Mouse (Mus musculus): ENCODE results near the gene Ntf3. TPM values are rescaled to one million over a fixed set of nuclear protein-coding genes. Genes with fewer than 3 reads are reported as not detected.

The Ntf3 gene
- total and polyA plus RNA-seq, 2 experiments from 2014 or later, result 2.3 to 3.4 TPM

DNA sequence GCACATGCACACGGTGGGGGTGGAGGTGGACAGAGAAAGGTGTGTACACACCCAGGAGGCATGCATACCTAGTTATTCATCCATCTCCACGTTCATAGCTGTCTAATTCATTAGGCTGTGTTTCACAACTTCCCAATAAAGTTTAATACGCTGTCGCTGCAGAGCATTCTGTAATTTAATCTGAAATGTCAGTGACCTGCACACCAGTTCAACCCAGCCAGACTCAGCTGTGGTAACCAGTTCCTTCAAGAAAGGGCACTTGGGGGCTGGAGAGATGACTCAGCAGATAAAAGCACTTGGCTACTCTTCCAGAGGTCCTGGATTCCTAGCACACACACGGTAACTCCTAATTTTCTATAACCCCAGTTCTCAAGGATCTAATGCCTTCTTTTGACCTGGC, 69.2 kb downstream of the Ntf3 start:
- Histone ChIP-seq H3K4me1 (ENCODE audit: insufficient read depth, low read length) (no peaks in the 10 kb centered on the region; the same call in 1 of the 2 replicates), H3K4me2 (ENCODE audit: low read depth, low read length, poor library complexity, severe bottlenecking) (no peak overlapping the region), H3K36me3 (ENCODE audit: insufficient read depth, low read length) (no peaks in the 10 kb centered on the region), H3K27ac (ENCODE audit: low read depth, low read length) (no peak overlapping the region), H3K9ac (replicated peaks; ENCODE audit: low read length, poor library complexity, severe bottlenecking) (no peak overlapping the region), H3K9me3 (ENCODE audit: low read length) (no peaks in the 10 kb centered on the region), H3K4me3 (ENCODE audit: low read depth, low read length) (no peak overlapping the region), H3K27me3 (ENCODE audit: insufficient read depth, low read length) (no peaks in the 10 kb centered on the region)
- ATAC-seq (ENCODE audit: low FRiP score), result no peak
- WGBS, result 87% methylated on average over 5 of the region's 5 CpGs
- DNase-seq (ENCODE audit: low spot score), result no peak
- no peak for TF ChIP-seq CTCF (IDR thresholded peaks at IDR 0.05)

GRCm38 (mm10) chr6:126096085-126096484, 70.6 kb downstream of the Ntf3 start:
- WGBS, result 60% methylated on average over 13 of the region's 13 CpGs
- DNase-seq (ENCODE audit: low spot score) (no peak), ATAC-seq (ENCODE audit: low FRiP score) (no peak)
- no peak overlapping the region for H3K4me3 ChIP-seq (ENCODE audit: low read depth, low read length)
- H3K36me3 ChIP-seq (ENCODE audit: insufficient read depth, low read length), result no peaks in the 10 kb centered on the region
- TF ChIP-seq CTCF (IDR thresholded peaks at IDR 0.05), result no peak
- no peaks in the 10 kb centered on the region for H3K27me3 ChIP-seq (ENCODE audit: insufficient read depth, low read length)
- H3K4me2 ChIP-seq (ENCODE audit: low read depth, low read length, poor library complexity, severe bottlenecking), result no peak overlapping the region
- no peaks in the 10 kb centered on the region for H3K9me3 ChIP-seq (ENCODE audit: low read length)
- H3K27ac ChIP-seq (ENCODE audit: low read depth, low read length), result no peak overlapping the region
- no peaks in the 10 kb centered on the region; the same call in 1 of the 2 replicates for H3K4me1 ChIP-seq (ENCODE audit: insufficient read depth, low read length)
- H3K9ac ChIP-seq (replicated peaks; ENCODE audit: low read length, poor library complexity, severe bottlenecking), result no peak overlapping the region

DNA sequence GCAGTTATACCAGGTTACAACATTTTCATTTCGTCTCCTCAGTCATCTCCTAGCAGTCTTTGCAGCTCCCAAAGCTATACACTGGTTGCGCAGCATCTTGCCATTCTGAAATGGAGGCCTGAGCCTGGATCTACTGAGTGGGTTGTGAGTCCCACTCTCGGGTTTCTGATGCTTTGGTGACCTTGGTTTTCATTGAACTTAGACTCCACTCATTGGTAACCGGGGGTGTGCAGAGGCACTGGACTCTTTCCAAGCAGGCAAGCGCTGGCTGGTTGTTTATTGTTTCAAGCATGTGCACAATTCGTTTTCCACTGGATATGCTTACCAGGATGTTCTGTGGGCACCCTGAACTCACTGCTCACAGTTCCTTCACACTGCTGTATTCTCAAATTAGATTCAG, 71.7 kb downstream of the Ntf3 start:
- Histone ChIP-seq H3K4me2 (ENCODE audit: low read depth, low read length, poor library complexity, severe bottlenecking) (no peak overlapping the region), H3K4me3 (ENCODE audit: low read depth, low read length) (no peak overlapping the region), H3K27ac (ENCODE audit: low read depth, low read length) (no peak overlapping the region), H3K9me3 (ENCODE audit: low read length) (no peaks in the 10 kb centered on the region), H3K27me3 (ENCODE audit: insufficient read depth, low read length) (no peaks in the 10 kb centered on the region), H3K9ac (replicated peaks; ENCODE audit: low read length, poor library complexity, severe bottlenecking) (no peak overlapping the region), H3K36me3 (ENCODE audit: insufficient read depth, low read length) (no peaks in the 10 kb centered on the region), H3K4me1 (ENCODE audit: insufficient read depth, low read length) (no peaks in the 10 kb centered on the region; the same call in 1 of the 2 replicates)
- DNase-seq (ENCODE audit: low spot score), result no peak
- 78% methylated on average over 6 of the region's 6 CpGs for WGBS
- no peak for TF ChIP-seq CTCF (IDR thresholded peaks at IDR 0.05)
- ATAC-seq (ENCODE audit: low FRiP score), result no peak

- WGBS, result 73% methylated on average over 5 of the region's 5 CpGs
- H3K36me3 ChIP-seq (ENCODE audit: insufficient read depth, low read length), result no peaks in the 10 kb centered on the region
- no peaks in the 10 kb centered on the region for H3K9me3 ChIP-seq (ENCODE audit: low read length)
- H3K27me3 ChIP-seq (ENCODE audit: insufficient read depth, low read length), result no peaks in the 10 kb centered on the region
- DNase-seq (ENCODE audit: low spot score), result no peak
- no peak overlapping the region for H3K27ac ChIP-seq (ENCODE audit: low read depth, low read length)
- ATAC-seq (ENCODE audit: low FRiP score), result no peak
- H3K4me3 ChIP-seq (ENCODE audit: low read depth, low read length), result no peak overlapping the region
- H3K9ac ChIP-seq (replicated peaks; ENCODE audit: low read length, poor library complexity, severe bottlenecking), result no peak overlapping the region
- TF ChIP-seq CTCF (IDR thresholded peaks at IDR 0.05), result no peak
- H3K4me2 ChIP-seq (ENCODE audit: low read depth, low read length, poor library complexity, severe bottlenecking), result no peak overlapping the region
- no peaks in the 10 kb centered on the region; the same call in 1 of the 2 replicates for H3K4me1 ChIP-seq (ENCODE audit: insufficient read depth, low read length)
These were observed 74.7 kb downstream of the Ntf3 start for GRCm38 (mm10) chr6:126092026-126092425.

- H3K36me3 ChIP-seq (ENCODE audit: insufficient read depth, low read length), result no peaks in the 10 kb centered on the region
- no peak for ATAC-seq (ENCODE audit: low FRiP score)
- TF ChIP-seq CTCF (IDR thresholded peaks at IDR 0.05), result no peak
- H3K9me3 ChIP-seq (ENCODE audit: low read length), result no peaks in the 10 kb centered on the region
- no peak for DNase-seq (ENCODE audit: low spot score)
- no peak overlapping the region for H3K4me2 ChIP-seq (ENCODE audit: low read depth, low read length, poor library complexity, severe bottlenecking)
- H3K9ac ChIP-seq (replicated peaks; ENCODE audit: low read length, poor library complexity, severe bottlenecking), result no peak overlapping the region
- no peak overlapping the region for H3K4me3 ChIP-seq (ENCODE audit: low read depth, low read length)
- H3K27me3 ChIP-seq (ENCODE audit: insufficient read depth, low read length), result no peaks in the 10 kb centered on the region
- H3K4me1 ChIP-seq (ENCODE audit: insufficient read depth, low read length), result no peaks in the 10 kb centered on the region
- 73% methylated on average over 1 of the region's 1 CpGs for WGBS
- no peak overlapping the region for H3K27ac ChIP-seq (ENCODE audit: low read depth, low read length)
These were observed 76.6 kb downstream of the Ntf3 start for GRCm38 (mm10) chr6:126090063-126090462.

DNA sequence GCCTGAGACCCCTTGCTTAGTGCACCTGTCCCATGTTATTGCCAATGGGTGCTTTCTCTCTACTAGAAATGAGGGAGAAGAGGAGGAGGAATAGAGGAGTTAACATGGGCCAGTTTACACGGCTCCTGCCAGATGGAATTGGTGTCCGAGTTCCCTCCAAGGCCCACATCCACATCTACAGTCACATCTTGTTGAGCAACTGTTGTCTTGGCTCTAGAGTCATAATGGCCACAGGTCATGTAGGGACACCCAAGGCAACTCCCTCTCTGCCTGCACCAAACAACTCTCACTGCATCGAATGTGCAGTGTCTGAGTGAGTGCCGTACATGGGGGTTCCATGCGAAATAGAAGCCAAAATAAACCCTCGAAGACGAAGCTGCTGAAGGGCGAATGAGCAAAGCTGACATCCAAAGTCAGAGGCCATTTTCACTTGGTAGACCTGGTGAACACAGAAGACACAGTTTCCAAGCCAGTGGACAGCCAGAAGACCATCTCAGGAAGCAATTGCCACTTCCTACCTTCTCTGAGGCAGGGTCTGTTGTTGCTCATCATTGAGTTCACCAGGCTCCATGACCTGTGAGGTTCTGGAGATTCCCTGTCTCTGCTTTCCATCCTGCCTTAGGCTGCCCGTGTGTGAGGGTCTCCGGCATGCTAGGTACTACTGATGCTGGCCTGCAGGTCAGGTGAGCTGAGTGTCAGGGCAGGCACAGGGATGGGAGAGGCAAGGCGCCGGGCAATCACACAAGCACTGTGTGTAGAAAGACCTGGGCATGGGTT, 78.0 kb downstream of the Ntf3 start:
- Histone ChIP-seq H3K36me3 (ENCODE audit: insufficient read depth, low read length) (no peaks in the 10 kb centered on the region), H3K27me3 (ENCODE audit: insufficient read depth, low read length) (no peaks in the 10 kb centered on the region), H3K4me2 (ENCODE audit: low read depth, low read length, poor library complexity, severe bottlenecking) (no peak overlapping the region), H3K27ac (ENCODE audit: low read depth, low read length) (no peak overlapping the region), H3K4me3 (ENCODE audit: low read depth, low read length) (no peak overlapping the region), H3K4me1 (ENCODE audit: insufficient read depth, low read length) (no peaks in the 10 kb centered on the region), H3K9me3 (ENCODE audit: low read length) (no peaks in the 10 kb centered on the region), H3K9ac (replicated peaks; ENCODE audit: low read length, poor library complexity, severe bottlenecking) (no peak overlapping the region)
- 93% methylated on average over 12 of the region's 12 CpGs for WGBS
- no peak for TF ChIP-seq CTCF (IDR thresholded peaks at IDR 0.05)
- ATAC-seq (ENCODE audit: low FRiP score) (no peak), DNase-seq (ENCODE audit: low spot score) (no peak)

Data from midbrain, postnatal 0 days (tissue).